Mouse (Mus musculus) intestine, postnatal 0 days (tissue): ENCODE results near the gene St7. TPM values are rescaled to one million over a fixed set of nuclear protein-coding genes. Genes with fewer than 3 reads are reported as not detected.

ENCODE experiments used
- ATAC-seq: fragments of 200-750 bp; cut with Nextera tagmentation; 2 replicates; pipeline ENCODE4 v1.8.0; 2017; ENCODE audit warnings: mild to moderate bottlenecking, moderate TSS enrichment, moderate library complexity
- H3K27ac ChIP-seq: fragments of 300-500 bp; sonication (generic); 2 replicates; pipeline ENCODE4 v1.5.1; 2014; ENCODE audit warnings: mild to moderate bottlenecking, low read depth, low read length, moderate library complexity
- H3K27me3 ChIP-seq: fragments of 300-500 bp; sonication (generic); replicated peaks from 2 replicates; pipeline ENCODE4 v1.6.1; 2014; ENCODE audit warnings: low read length, mixed read lengths; ENCODE audit not compliant: control insufficient read depth, insufficient read depth
- H3K36me3 ChIP-seq: fragments of 300-500 bp; sonication (generic); 2 replicates; pipeline ENCODE4 v1.6.1; 2014; ENCODE audit warnings: mild to moderate bottlenecking, moderate library complexity; ENCODE audit not compliant: control insufficient read depth, insufficient read depth
- H3K4me1 ChIP-seq: fragments of 300-500 bp; sonication (generic); replicated peaks from 2 replicates; pipeline ENCODE4 v1.6.1; 2014; ENCODE audit warnings: antibody characterized with exemption, low read length, mixed read lengths; ENCODE audit not compliant: control insufficient read depth, insufficient read depth
- H3K4me2 ChIP-seq: fragments of 300-500 bp; sonication (generic); replicated peaks from 2 replicates; pipeline ENCODE4 v1.6.1; 2014; ENCODE audit warnings: low read depth, mild to moderate bottlenecking, moderate library complexity
- H3K4me3 ChIP-seq: fragments of 300-500 bp; sonication (generic); 2 replicates; pipeline ENCODE4 v1.5.1; 2014; ENCODE audit warnings: low read depth, low read length
- H3K9ac ChIP-seq: fragments of 300-500 bp; sonication (generic); 2 replicates; pipeline ENCODE4 v1.6.1; 2014; ENCODE audit warnings: mild to moderate bottlenecking, low read depth, low read length
- H3K9me3 ChIP-seq: fragments of 300-500 bp; sonication (generic); 2 replicates; pipeline ENCODE4 v1.6.1; 2016; ENCODE audit warnings: mixed run types; ENCODE audit not compliant: control insufficient read depth
- CTCF ChIP-seq: sonication (generic); IDR thresholded peaks from 2 replicates; pipeline ENCODE4 v1.5.1; 2016; ENCODE audit warnings: low read depth, mild to moderate bottlenecking, control low read depth, antibody characterized with exemption, moderate library complexity
- WGBS: fragments of 180-500 bp; shearing (Covaris S2); extraction: QIAGEN DNeasy Blood & Tissue Kit; methylation state at CpG from one replicate; pipeline ENCODE4 v1.1.7; 2014; 5-methylcytosine and 5-hydroxymethylcytosine counted together
- polyA plus RNA-seq: library from polyadenylated mRNA; unstranded; fragments of >200 nt; fragmentation: Nextera tagmentation; extraction: Ambion mirVana; gene quantifications from 2 replicates; pipeline ENCODE4 v1.2.1, GENCODE M21; 2015

St7 gene
- polyA plus RNA-seq, 1 experiment from 2014 or later, result 11.2 TPM

- H3K27me3 ChIP-seq, result no peaks in the 10 kb centered on the region
- TF ChIP-seq CTCF, result no peak
- no peak overlapping the region for H3K4me2 ChIP-seq
- H3K9ac ChIP-seq, result no peak overlapping the region
- no peak overlapping the region for H3K27ac ChIP-seq
- ATAC-seq, result peak; percentile 33; the same call in 1 of the 2 replicates
- 42% methylated on average over 9 of the region's 9 CpGs for WGBS
- H3K9me3 ChIP-seq, result no peaks in the 10 kb centered on the region
- H3K4me3 ChIP-seq, result no peak overlapping the region
- H3K36me3 ChIP-seq, result no peaks in the 10 kb centered on the region; the same call in 1 of the 2 replicates
- no peaks in the 10 kb centered on the region for H3K4me1 ChIP-seq
Observed at GRCm38 (mm10) chr6:17943877-17944617, 251.3 kb downstream of the St7 start.

DNA sequence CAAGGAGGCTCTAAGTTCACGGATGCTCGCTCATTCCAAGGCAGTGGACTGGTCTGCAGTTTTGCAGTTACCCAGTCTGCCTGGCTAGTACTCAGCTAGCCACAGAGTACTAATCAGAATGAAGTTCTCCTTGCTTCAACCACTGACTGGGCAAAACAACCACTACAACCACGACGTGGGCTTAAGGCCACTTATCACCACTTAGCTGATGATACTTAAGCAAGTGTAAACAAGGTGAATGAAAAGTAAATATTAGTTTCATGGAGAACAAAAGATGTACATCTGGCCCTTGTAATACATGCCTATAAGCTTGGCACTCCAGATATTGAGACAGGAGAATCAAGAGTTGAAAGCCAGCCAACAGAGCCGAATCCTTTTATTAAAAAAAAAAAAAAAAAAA, 253.7 kb downstream of the St7 start:
- no peaks in the 10 kb centered on the region for H3K4me1 ChIP-seq
- H3K27ac ChIP-seq, result no peak overlapping the region
- no peaks in the 10 kb centered on the region for H3K36me3 ChIP-seq
- no peak for TF ChIP-seq CTCF
- H3K4me2 ChIP-seq, result no peak overlapping the region
- no peak overlapping the region for H3K9ac ChIP-seq
- WGBS, result 38% methylated on average over 5 of the region's 5 CpGs
- no peak for ATAC-seq
- H3K4me3 ChIP-seq, result no peak overlapping the region
- H3K9me3 ChIP-seq, result no peaks in the 10 kb centered on the region
- no peaks in the 10 kb centered on the region for H3K27me3 ChIP-seq

DNA sequence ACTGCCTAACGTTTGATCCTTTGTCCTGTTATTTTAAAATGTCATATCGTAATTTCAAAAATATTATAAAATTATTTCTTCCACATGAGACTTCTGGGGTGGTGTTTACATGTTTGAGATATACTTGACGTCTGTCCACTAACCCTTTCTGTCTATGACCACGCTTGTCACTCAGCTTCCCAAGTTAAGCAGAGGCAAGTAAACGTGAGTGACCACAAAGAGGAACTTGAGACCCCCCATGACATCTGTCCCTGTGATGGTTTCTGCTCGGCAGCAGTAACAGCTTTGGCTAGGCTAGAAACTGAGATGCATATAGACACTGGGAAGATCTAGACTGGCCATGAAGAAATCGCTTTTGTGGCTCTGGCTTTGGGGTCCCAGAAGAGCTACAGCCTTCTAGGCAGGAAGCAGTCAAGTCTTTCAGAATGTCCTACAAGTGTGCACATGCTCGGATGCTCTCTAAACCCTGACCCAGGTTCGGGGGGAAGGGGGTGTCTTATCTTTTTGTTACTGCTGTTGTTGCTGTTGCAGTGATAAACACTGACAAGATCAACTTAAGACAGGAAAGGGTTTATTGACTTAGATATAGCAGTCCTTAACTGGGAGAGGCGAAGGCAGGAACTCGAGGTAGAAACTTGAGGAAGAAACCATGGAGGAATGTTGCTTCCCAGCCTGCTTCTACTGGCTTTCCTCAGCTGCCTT, 254.5 kb downstream of the St7 start:
- no peaks in the 10 kb centered on the region for H3K9me3 ChIP-seq

GRCm38 (mm10) chr6:17949103-17949502, 256.4 kb downstream of the St7 start:
- no peaks in the 10 kb centered on the region for H3K9me3 ChIP-seq
- H3K4me1 ChIP-seq, result no peaks in the 10 kb centered on the region
- no peak for ATAC-seq
- H3K27me3 ChIP-seq, result no peaks in the 10 kb centered on the region
- no peak overlapping the region for H3K9ac ChIP-seq
- no peak for TF ChIP-seq CTCF
- H3K36me3 ChIP-seq, result no peaks in the 10 kb centered on the region
- no peak overlapping the region for H3K4me2 ChIP-seq
- no peak overlapping the region for H3K27ac ChIP-seq
- no peak overlapping the region for H3K4me3 ChIP-seq
- WGBS, result 85% methylated on average over 5 of the region's 5 CpGs

More for the DNA sequence above, 254.5 kb downstream of the St7 start:
- ATAC-seq, result no peak
- no peaks in the 10 kb centered on the region for H3K27me3 ChIP-seq
- H3K9ac ChIP-seq, result no peak overlapping the region
- H3K4me2 ChIP-seq, result no peak overlapping the region
- no peak overlapping the region for H3K27ac ChIP-seq
- no peak for TF ChIP-seq CTCF
- H3K4me3 ChIP-seq, result no peak overlapping the region
- H3K36me3 ChIP-seq, result no peaks in the 10 kb centered on the region
- no peaks in the 10 kb centered on the region for H3K4me1 ChIP-seq
- WGBS, result 63% methylated on average over 11 of the region's 11 CpGs

- no peak overlapping the region for H3K4me3 ChIP-seq
- TF ChIP-seq CTCF, result no peak
- H3K36me3 ChIP-seq, result no peaks in the 10 kb centered on the region
- H3K4me1 ChIP-seq, result no peaks in the 10 kb centered on the region
- H3K27me3 ChIP-seq, result no peaks in the 10 kb centered on the region
- WGBS, result 86% methylated on average over 8 of the region's 8 CpGs
- no peaks in the 10 kb centered on the region for H3K9me3 ChIP-seq
- ATAC-seq, result no peak
- no peak overlapping the region for H3K9ac ChIP-seq
- no peak overlapping the region for H3K27ac ChIP-seq
- H3K4me2 ChIP-seq, result no peak overlapping the region
Observed at GRCm38 (mm10) chr6:17951779-17952178, 259.0 kb downstream of the St7 start.

DNA sequence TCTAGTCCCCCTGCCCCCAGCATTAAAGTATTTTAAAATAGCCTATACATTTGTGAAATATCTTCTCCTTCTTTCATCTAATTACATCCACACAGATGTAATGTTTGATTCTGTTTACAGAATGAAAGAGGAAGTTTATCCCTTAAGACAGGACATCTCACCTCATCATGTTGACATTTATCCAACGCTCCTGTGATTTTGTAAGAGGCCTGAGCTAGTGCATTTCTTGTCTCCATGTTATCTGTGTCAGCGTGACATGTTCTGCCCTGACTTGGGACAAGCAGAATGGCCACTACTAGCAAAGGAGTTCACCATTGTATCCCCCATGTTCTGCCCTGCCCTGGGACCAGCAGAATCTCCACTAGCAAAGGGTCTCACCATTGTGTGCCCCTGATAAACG, 270.7 kb downstream of the St7 start:
- no peak for ATAC-seq
- TF ChIP-seq CTCF, result no peak
- H3K4me3 ChIP-seq, result no peak overlapping the region
- H3K4me1 ChIP-seq, result no peaks in the 10 kb centered on the region
- H3K36me3 ChIP-seq, result no peaks in the 10 kb centered on the region
- H3K27ac ChIP-seq, result no peak overlapping the region
- no peaks in the 10 kb centered on the region for H3K9me3 ChIP-seq
- no peak overlapping the region for H3K9ac ChIP-seq
- WGBS, result 80% methylated on average over 3 of the region's 3 CpGs
- H3K27me3 ChIP-seq, result no peaks in the 10 kb centered on the region
- H3K4me2 ChIP-seq, result no peak overlapping the region
